Mouse (Mus musculus): ENCODE results near the gene Palm3.

The Palm3 gene

GRCm38 (mm10) chr8:84060245-84060644 is 39.0 kb downstream of the Palm3 start:
- ATAC-seq (ENCODE audit: insufficient number of reproducible peaks, low FRiP score, low TSS enrichment), result no peak

GRCm38 (mm10) chr8:84063861-84064610 is 42.8 kb downstream of the Palm3 start:
- no peak for ATAC-seq (ENCODE audit: insufficient number of reproducible peaks, low FRiP score, low TSS enrichment)

- no peak for ATAC-seq (ENCODE audit: insufficient number of reproducible peaks, low FRiP score, low TSS enrichment)
These were observed 43.8 kb downstream of the Palm3 start, which contains the start of gene Gm10643 for GRCm38 (mm10) chr8:84065037-84065436. TSS of gene Gm10643 (minus strand) at chr8:84065137.

- no peak for ATAC-seq (ENCODE audit: insufficient number of reproducible peaks, low FRiP score, low TSS enrichment)
These were observed 44.3 kb downstream of the Palm3 start for GRCm38 (mm10) chr8:84065457-84066072.

GRCm38 (mm10) chr8:84066291-84066930 is 45.1 kb downstream of the Palm3 start, which contains the start of gene Rfx1:
TSS of gene Rfx1 (plus strand) at chr8:84066834.
- peak; percentile 98 for ATAC-seq (ENCODE audit: insufficient number of reproducible peaks, low FRiP score, low TSS enrichment)

- peak; percentile 22; the same call in 1 of the 2 replicates for ATAC-seq (ENCODE audit: insufficient number of reproducible peaks, low FRiP score, low TSS enrichment)
These were observed 45.8 kb downstream of the Palm3 start for GRCm38 (mm10) chr8:84067047-84067573.

- ATAC-seq (ENCODE audit: insufficient number of reproducible peaks, low FRiP score, low TSS enrichment), result no peak
These were observed 46.6 kb downstream of the Palm3 start for GRCm38 (mm10) chr8:84067911-84068310.

GRCm38 (mm10) chr8:84068316-84069035 is 47.2 kb downstream of the Palm3 start:
- ATAC-seq (ENCODE audit: insufficient number of reproducible peaks, low FRiP score, low TSS enrichment), result no peak

- no peak for ATAC-seq (ENCODE audit: insufficient number of reproducible peaks, low FRiP score, low TSS enrichment)
These were observed 47.9 kb downstream of the Palm3 start for GRCm38 (mm10) chr8:84069169-84069568.

- ATAC-seq (ENCODE audit: insufficient number of reproducible peaks, low FRiP score, low TSS enrichment), result no peak
These were observed 48.5 kb downstream of the Palm3 start for GRCm38 (mm10) chr8:84069750-84070149.

GRCm38 (mm10) chr8:84070241-84070640 is 49.0 kb downstream of the Palm3 start:
- ATAC-seq (ENCODE audit: insufficient number of reproducible peaks, low FRiP score, low TSS enrichment), result no peak

- no peak for ATAC-seq (ENCODE audit: insufficient number of reproducible peaks, low FRiP score, low TSS enrichment)
These were observed 49.4 kb downstream of the Palm3 start for GRCm38 (mm10) chr8:84070667-84071066.

- ATAC-seq (ENCODE audit: insufficient number of reproducible peaks, low FRiP score, low TSS enrichment), result no peak
These were observed 50.6 kb downstream of the Palm3 start for GRCm38 (mm10) chr8:84071921-84072320.

GRCm38 (mm10) chr8:84072321-84072720 is 51.0 kb downstream of the Palm3 start:
- ATAC-seq (ENCODE audit: insufficient number of reproducible peaks, low FRiP score, low TSS enrichment), result no peak

- ATAC-seq (ENCODE audit: insufficient number of reproducible peaks, low FRiP score, low TSS enrichment), result no peak
These were observed 52.1 kb downstream of the Palm3 start for GRCm38 (mm10) chr8:84073230-84073976.

- ATAC-seq (ENCODE audit: insufficient number of reproducible peaks, low FRiP score, low TSS enrichment), result no peak
These were observed 55.1 kb downstream of the Palm3 start for GRCm38 (mm10) chr8:84076412-84076811.

GRCm38 (mm10) chr8:84076849-84077248 is 55.6 kb downstream of the Palm3 start:
- ATAC-seq (ENCODE audit: insufficient number of reproducible peaks, low FRiP score, low TSS enrichment), result no peak

GRCm38 (mm10) chr8:84079206-84079605 is 57.9 kb downstream of the Palm3 start:
- ATAC-seq (ENCODE audit: insufficient number of reproducible peaks, low FRiP score, low TSS enrichment), result no peak
